Mouse (Mus musculus) embryonic fibroblast, embryonic 13.5 days (primary cell): Measurements from ENCODE around the gene Ankrd17. TPM values are rescaled to one million over a fixed set of nuclear protein-coding genes. Genes with fewer than 3 reads are reported as not detected.

ENCODE experiments used
- H3K27ac ChIP-seq: 2 replicates; pipeline ENCODE4 v1.5.1; 2012; ENCODE audit warnings: low read length, control low read depth, inconsistent platforms; ENCODE audit not compliant: insufficient read depth
- H3K4me1 ChIP-seq: 2 replicates; pipeline ENCODE4 v1.6.1; 2011; ENCODE audit warnings: low read length; ENCODE audit not compliant: control insufficient read depth, insufficient read depth
- H3K4me3 ChIP-seq: 2 replicates; pipeline ENCODE4 v1.5.1; 2011; ENCODE audit warnings: mild to moderate bottlenecking, control low read depth, low read length; ENCODE audit not compliant: insufficient read depth
- CTCF ChIP-seq: IDR thresholded peaks from 2 replicates; pipeline ENCODE4 v1.5.1; 2011; ENCODE audit warnings: mild to moderate bottlenecking, control low read depth, low read length, moderate library complexity, borderline replicate concordance; ENCODE audit not compliant: insufficient read depth
- POLR2A ChIP-seq: IDR thresholded peaks from 2 replicates; pipeline ENCODE4 v1.6.1; 2011; ENCODE audit warnings: low read depth, mild to moderate bottlenecking, control low read depth, low read length, moderate library complexity
- polyA plus RNA-seq: library from polyadenylated mRNA; stranded (reverse); fragments of >200 nt; gene quantifications from 2 replicates; pipeline ENCODE4 v1.2.4, GENCODE M21; 2011; ENCODE audit warnings: low read depth; ENCODE audit not compliant: missing spikeins, insufficient read length

The Ankrd17 gene
- polyA plus RNA-seq, 1 experiment: 120 TPM

GRCm38 (mm10) chr5:90339129-90339952 is 27.0 kb downstream of the Ankrd17 start:
- H3K27ac ChIP-seq: no peak overlapping the region
- no peaks in the 10 kb centered on the region for H3K4me1 ChIP-seq
- peak overlapping the region; percentile 28 for H3K4me3 ChIP-seq
- no peak for TF ChIP-seq CTCF
- no peak for TF ChIP-seq POLR2A

GRCm38 (mm10) chr5:90338177-90339091 is 27.9 kb downstream of the Ankrd17 start:
- TF ChIP-seq POLR2A: no peak
- Histone ChIP-seq H3K27ac (no peak overlapping the region), H3K4me1 (no peaks in the 10 kb centered on the region), H3K4me3 (no peak overlapping the region)

GRCm38 (mm10) chr5:90332478-90332877 is 33.9 kb downstream of the Ankrd17 start:
- TF ChIP-seq POLR2A (no peak), CTCF (no peak)
- H3K4me1 ChIP-seq: no peaks in the 10 kb centered on the region
- no peak overlapping the region for H3K27ac ChIP-seq
- H3K4me3 ChIP-seq: no peak overlapping the region

- Histone ChIP-seq H3K27ac (no peak overlapping the region), H3K4me3 (no peak overlapping the region), H3K4me1 (no peaks in the 10 kb centered on the region)
- TF ChIP-seq CTCF: no peak
- no peak for TF ChIP-seq POLR2A
Measured at GRCm38 (mm10) chr5:90331071-90331470, 35.3 kb downstream of the Ankrd17 start.

GRCm38 (mm10) chr5:90298396-90298795 is 68.0 kb downstream of the Ankrd17 start:
- H3K4me1 ChIP-seq: no peaks in the 10 kb centered on the region
- no peak overlapping the region for H3K4me3 ChIP-seq
- TF ChIP-seq POLR2A (no peak), CTCF (no peak)
- no peak overlapping the region for H3K27ac ChIP-seq

- Histone ChIP-seq H3K4me1 (peaks cover 5% of the 10 kb centered on the region), H3K27ac (no peak overlapping the region), H3K4me3 (no peak overlapping the region)
- TF ChIP-seq CTCF: no peak
- TF ChIP-seq POLR2A: no peak
Measured at GRCm38 (mm10) chr5:90289887-90290286, 76.5 kb downstream of the Ankrd17 start.

- TF ChIP-seq CTCF: peak; percentile 26; the same call in 1 of the 2 replicates
- TF ChIP-seq POLR2A: no peak
- H3K27ac ChIP-seq: no peak overlapping the region
- H3K4me1 ChIP-seq: peaks cover 5% of the 10 kb centered on the region
- H3K4me3 ChIP-seq: no peak overlapping the region
Measured at GRCm38 (mm10) chr5:90286559-90286958, 79.8 kb downstream of the Ankrd17 start.

GRCm38 (mm10) chr5:90280061-90280460 is 86.3 kb downstream of the Ankrd17 start:
- TF ChIP-seq POLR2A (no peak), CTCF (no peak)
- no peaks in the 10 kb centered on the region for H3K4me1 ChIP-seq
- no peak overlapping the region for H3K27ac ChIP-seq
- H3K4me3 ChIP-seq: no peak overlapping the region

GRCm38 (mm10) chr5:90279418-90279817 is 87.0 kb downstream of the Ankrd17 start:
- H3K4me3 ChIP-seq: no peak overlapping the region
- no peaks in the 10 kb centered on the region for H3K4me1 ChIP-seq
- no peak overlapping the region for H3K27ac ChIP-seq
- TF ChIP-seq CTCF (no peak), POLR2A (no peak)

- TF ChIP-seq CTCF (no peak), POLR2A (no peak)
- Histone ChIP-seq H3K27ac (no peak overlapping the region), H3K4me3 (no peak overlapping the region), H3K4me1 (no peaks in the 10 kb centered on the region)
Measured at GRCm38 (mm10) chr5:90277443-90277842, 88.9 kb downstream of the Ankrd17 start.
